Mouse (Mus musculus) left cerebral cortex, adult 6 months (tissue): Measurements from ENCODE around the gene Col6a3. TPM values are rescaled to one million over a fixed set of nuclear protein-coding genes. Genes with fewer than 3 reads are reported as not detected.

Experiments used
- long read RNA-seq, 2 experiments: library from polyadenylated mRNA; unstranded; transcript quantifications; one replicate each; pipeline ENCODE4 v2.0.0; 2019 to 2020
- polyA plus RNA-seq: library from polyadenylated mRNA; unstranded; fragments of <200 nt; fragmentation: Nextera tagmentation; gene quantifications from 2 replicates; pipeline ENCODE4 v1.2.3, GENCODE M21; 2021

Gene Col6a3
- polyA plus RNA-seq = 0.10 and 0.16 TPM in 2 replicates
- long read RNA-seq, experiment 1, partial matches to known transcripts = 1 of 2 reads
- long read RNA-seq, experiment 1, other reads (novel, unspliced or antisense) = 1 of 2 reads
- long read RNA-seq, experiment 2, partial matches to known transcripts = 1 of 1 reads
- long read RNA-seq, experiment 2, other reads (novel, unspliced or antisense) = 0 of 1 reads

DNA sequence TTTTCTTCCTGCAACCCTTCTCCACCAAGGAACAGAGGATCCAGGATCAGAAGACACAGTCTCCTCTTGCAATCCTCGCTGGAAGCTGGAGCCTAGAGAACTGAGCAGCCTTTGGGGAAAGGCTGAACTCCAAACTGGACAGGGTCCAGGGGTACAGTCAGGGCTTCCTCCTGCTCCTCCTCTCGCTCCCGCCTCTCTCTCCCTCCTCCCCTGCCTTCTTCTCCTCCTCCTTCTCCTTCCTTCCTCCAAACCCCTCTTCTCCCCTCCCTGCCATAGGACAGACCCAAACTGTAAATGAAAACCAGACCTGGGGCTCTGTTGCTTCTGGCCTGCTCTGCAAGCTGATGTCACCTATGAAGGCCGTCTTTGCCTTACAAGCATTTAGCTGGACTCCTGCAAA is at the start of gene Col6a3:
Gene Col6a3, minus strand, starts transcription at position 136 of the 400 bp plus-strand sequence.

Other genes with a start within 250 kb of the Col6a3 start
- 91.2 and 122 TPM in 2 replicates for gene Cops8, start 241.0 kb downstream of the Col6a3 start, polyA plus RNA-seq
- 0.80 and 0.83 TPM in 2 replicates for gene Mlph, start 71.1 kb upstream of the Col6a3 start, polyA plus RNA-seq
- not detected in 2 replicates for gene Prlh, start 109.1 kb upstream of the Col6a3 start, polyA plus RNA-seq
- gene Rab17, start 125.7 kb upstream of the Col6a3 start, polyA plus RNA-seq = 0.17 TPM in 1 of 2 replicates, not detected in the other
- gene Lrrfip1, start 154.8 kb upstream of the Col6a3 start, polyA plus RNA-seq = 40.2 and 45.1 TPM in 2 replicates